Mouse (Mus musculus) liver, adult (tissue): Measurements from ENCODE around the gene Ptprg.

Source experiments
- GATA4 ChIP-seq: IDR thresholded peaks from 2 replicates; pipeline ENCODE4 v1.6.1; 2014; ENCODE audit warnings: mild to moderate bottlenecking, low read length; ENCODE audit not compliant: insufficient replicate concordance

Ptprg gene

DNA sequence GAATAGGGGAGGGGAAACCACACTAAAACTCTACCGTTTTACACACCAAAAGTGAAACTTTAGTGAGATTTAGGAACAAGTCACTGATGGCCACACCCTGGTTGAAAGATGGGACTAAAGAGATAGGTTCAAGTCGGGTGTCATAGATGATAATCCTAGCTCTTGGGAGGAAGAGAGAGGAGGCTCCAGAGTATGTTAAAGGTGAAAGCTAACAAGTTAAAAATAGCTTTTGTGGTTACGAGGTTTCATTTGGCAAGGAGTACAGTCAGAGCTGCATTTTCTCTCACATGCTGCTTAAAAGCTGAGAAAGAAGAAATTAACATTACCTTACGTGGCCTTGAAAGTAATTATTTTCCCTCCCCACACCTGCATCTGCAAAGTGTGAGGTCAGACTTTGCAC is 690.4 kb downstream of the Ptprg start:
- no peak for TF ChIP-seq GATA4

DNA sequence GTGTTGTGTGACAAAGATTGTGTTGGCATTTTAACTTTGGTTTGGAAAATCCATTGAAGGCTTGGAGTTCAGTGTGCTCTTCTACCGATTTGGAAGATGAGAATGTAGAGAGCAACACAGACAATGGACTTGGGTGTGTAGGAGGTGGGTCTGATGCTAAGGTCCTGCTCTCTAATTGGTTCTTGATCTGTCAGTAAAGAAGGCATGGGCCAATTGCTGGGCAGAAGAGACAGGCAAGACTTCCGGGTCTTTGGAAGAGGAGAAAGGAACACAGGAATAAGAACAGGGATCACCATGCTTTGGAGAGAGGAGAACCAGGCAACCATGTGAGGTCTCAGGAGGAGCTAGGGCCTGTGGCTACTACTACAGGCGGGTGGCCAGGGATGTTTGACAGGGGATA is 722.7 kb downstream of the Ptprg start:
- TF ChIP-seq GATA4: no peak

DNA sequence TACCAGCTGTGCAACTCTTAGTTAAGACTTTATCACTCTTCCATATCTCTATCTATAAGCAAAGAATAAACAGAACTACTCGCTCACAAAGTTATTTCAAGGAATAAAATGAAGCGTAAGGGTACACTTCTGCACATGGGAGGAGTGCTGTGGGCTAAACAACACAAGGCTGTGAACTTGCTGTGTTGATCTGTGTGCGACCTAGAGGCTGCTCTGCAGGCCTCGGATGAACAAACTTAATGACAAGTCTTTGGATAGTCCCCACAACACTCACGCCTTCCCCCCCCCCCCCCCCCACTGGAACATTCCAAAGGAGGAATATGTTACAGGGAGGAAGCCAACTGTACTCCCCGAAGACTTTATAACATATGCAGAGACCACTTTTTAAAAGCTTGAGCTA is 730.3 kb downstream of the Ptprg start, which contains the start of gene Gm49355:
Gm49355 (plus strand) TSS at position 336 of the 400 bp plus-strand sequence.
- TF ChIP-seq GATA4: no peak

DNA sequence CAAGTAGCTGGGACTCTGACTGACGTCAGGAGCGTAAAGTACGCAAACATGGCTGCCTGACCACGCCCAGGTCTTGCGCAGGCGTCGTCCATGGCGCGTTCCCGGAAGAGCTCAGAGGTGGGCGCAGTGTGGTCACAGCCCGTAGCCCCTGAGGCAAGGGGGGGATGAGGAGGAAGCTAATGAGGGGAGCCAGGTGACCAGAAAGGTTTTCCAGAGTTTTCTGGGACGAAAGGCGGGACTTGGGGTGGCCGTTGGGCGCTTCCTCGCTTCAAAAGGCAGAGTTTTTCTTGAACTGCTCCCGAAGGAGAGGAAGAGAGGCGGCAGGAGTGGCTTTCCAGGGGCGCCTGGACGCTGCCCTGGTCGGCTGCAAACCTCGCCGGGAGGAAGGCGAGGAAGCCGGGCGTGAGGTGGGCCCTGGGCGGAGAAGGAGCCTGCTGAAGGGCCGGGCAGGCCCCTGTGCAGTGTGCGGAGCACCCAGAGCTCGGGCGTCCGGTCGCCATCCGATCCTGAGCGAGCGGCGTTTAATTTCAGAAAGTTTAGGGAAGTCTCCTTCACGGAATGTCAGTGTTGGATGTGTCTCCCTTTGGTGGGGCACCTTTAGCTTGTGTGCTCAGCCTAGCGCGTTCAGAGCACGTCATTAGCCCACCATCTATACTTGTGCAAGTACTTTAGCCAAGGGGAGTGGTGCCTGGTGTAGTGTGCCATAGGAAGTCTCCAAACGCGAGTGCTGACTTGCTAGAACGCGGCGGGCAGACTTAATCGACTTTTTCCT is 731.0 kb downstream of the Ptprg start, which contains the start of gene 3830406C13Rik:
3830406C13Rik (plus strand) TSS at position 33 of the 772 bp plus-strand sequence.
- TF ChIP-seq GATA4: no peak
